Mouse (Mus musculus) cerebellum, adult 2 months (tissue): Measurements from ENCODE around the gene Atxn7l3. TPM values are rescaled to one million over a fixed set of nuclear protein-coding genes. Genes with fewer than 3 reads are reported as not detected.
A peak's percentile ranks its signal among the peaks of the same experiment; 100 is the strongest.
"Not testable (repeated sequence)": the region's sequence is repeated elsewhere in the genome, so short reads cannot be mapped to it uniquely, and the experiment has no call there.

ENCODE experiments used
- DNase-seq, 2 experiments: peaks; one replicate each; pipeline ENCODE4 v3.0.0; 2021
- H3K27ac ChIP-seq: fragments of 200-500 bp; 2 replicates; pipeline ENCODE4 v1.5.1; 2012; ENCODE audit warnings: low read length, control low read depth, inconsistent platforms; ENCODE audit not compliant: insufficient read depth
- H3K27me3 ChIP-seq: fragments of 200-500 bp; 2 replicates; pipeline ENCODE4 v1.6.1; 2012; ENCODE audit warnings: inconsistent platforms, mild to moderate bottlenecking, low read length, moderate library complexity; ENCODE audit not compliant: control insufficient read depth, insufficient read depth
- H3K4me1 ChIP-seq: fragments of 200-500 bp; 2 replicates; pipeline ENCODE4 v1.6.1; 2011; ENCODE audit warnings: low read length; ENCODE audit not compliant: control insufficient read depth, insufficient read depth
- H3K4me3 ChIP-seq: fragments of 200-500 bp; replicated peaks from 2 replicates; pipeline ENCODE3; 2011; ENCODE audit warnings: mild to moderate bottlenecking, low read depth, low read length, control low read depth; ENCODE audit not compliant: insufficient read depth
- CTCF ChIP-seq: fragments of 200-500 bp; IDR thresholded peaks from 2 replicates; pipeline ENCODE4 v1.5.1; 2011; ENCODE audit warnings: low read depth, mild to moderate bottlenecking, control low read depth, low read length, moderate library complexity, borderline replicate concordance; ENCODE audit not compliant: insufficient read depth
- POLR2A ChIP-seq: fragments of 200-500 bp; IDR thresholded peaks from 2 replicates; pipeline ENCODE4 v1.6.1; 2011; ENCODE audit warnings: low read length, control low read depth, borderline replicate concordance; ENCODE audit not compliant: insufficient read depth
- WGBS: fragments of 180-500 bp; shearing (Covaris S2); methylation state at CpG from one replicate; pipeline ENCODE4 v1.1.7; 2018; 5-methylcytosine and 5-hydroxymethylcytosine counted together
- polyA plus RNA-seq: library from polyadenylated mRNA; depleted of rRNA; stranded (reverse); fragments of >200 nt; gene quantifications from 2 replicates; pipeline ENCODE4 v1.2.3, GENCODE M21; 2012

Gene Atxn7l3
- polyA plus RNA-seq, 1 experiment, result 101 TPM

- Histone ChIP-seq H3K27ac (no peak overlapping the region), H3K4me3 (no peak overlapping the region), H3K4me1 (0 out of 2 replicates have a peak, but pooled peaks cover 1% of the 10 kb centered on the region), H3K27me3 (no peaks in the 10 kb centered on the region)
- no peak for DNase-seq
- WGBS, result 56% methylated on average over 6 of the region's 6 CpGs
- TF ChIP-seq CTCF (no peak), POLR2A (no peak)
These were observed 6.8 kb downstream of the Atxn7l3 start for GRCm38 (mm10) chr11:102289511-102290100.

GRCm38 (mm10) chr11:102288913-102289312, 7.5 kb downstream of the Atxn7l3 start:
- WGBS, result 60% methylated on average over 2 of the region's 2 CpGs
- H3K27me3 ChIP-seq, result no peaks in the 10 kb centered on the region
- no peak overlapping the region for H3K27ac ChIP-seq
- TF ChIP-seq POLR2A (no peak), CTCF (no peak)
- H3K4me3 ChIP-seq, result no peak overlapping the region
- no peaks in the 10 kb centered on the region for H3K4me1 ChIP-seq
- no peak for DNase-seq

DNA sequence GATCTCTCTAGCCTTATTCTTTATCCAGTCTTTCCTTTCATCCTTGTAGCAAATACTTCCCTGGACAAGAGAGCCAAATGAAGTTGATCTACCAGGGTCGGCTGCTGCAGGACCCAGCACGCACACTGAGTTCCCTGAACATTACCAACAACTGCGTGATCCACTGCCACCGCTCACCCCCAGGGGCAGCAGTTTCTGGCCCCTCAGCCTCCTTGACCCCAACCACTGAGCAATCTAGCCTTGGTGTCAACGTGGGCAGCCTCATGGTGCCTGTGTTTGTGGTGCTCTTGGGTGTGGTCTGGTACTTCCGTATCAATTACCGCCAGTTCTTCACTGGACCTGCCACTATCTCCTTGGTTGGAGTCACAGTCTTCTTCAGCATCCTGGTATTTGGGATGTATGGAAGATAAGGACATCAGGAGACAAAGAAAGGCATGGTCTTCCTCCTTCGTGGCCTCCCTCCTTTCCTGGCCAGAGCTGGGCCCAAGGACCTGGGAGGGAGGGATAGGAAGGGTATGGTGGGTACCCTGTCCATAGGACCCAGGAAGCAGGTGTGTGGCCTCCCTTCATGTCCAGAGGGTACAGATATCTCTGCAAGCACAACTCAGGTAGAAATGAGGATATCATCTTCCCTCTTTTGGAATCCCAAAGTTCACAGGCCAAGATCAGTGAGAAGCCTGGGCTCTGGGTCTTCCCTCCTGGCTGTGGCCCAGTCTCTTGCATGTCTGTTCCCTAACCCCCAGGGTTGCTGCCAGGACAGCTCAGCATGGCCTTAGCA, 8.2 kb downstream of the Atxn7l3 start:
- DNase-seq, result no peak
- H3K4me1 ChIP-seq, result no peaks in the 10 kb centered on the region
- no peaks in the 10 kb centered on the region for H3K27me3 ChIP-seq
- no peak for TF ChIP-seq POLR2A
- TF ChIP-seq CTCF, result no peak
- no peak overlapping the region for H3K27ac ChIP-seq
- H3K4me3 ChIP-seq, result no peak overlapping the region
- WGBS, result 78% methylated on average over 8 of the region's 8 CpGs

GRCm38 (mm10) chr11:102287485-102287884, 8.9 kb downstream of the Atxn7l3 start:
- Histone ChIP-seq H3K27ac (no peak overlapping the region), H3K4me1 (no peaks in the 10 kb centered on the region), H3K27me3 (no peaks in the 10 kb centered on the region), H3K4me3 (no peak overlapping the region)
- no peak for TF ChIP-seq CTCF
- TF ChIP-seq POLR2A, result no peak
- DNase-seq, result no peak
- 85% methylated on average over 8 of the region's 8 CpGs for WGBS

GRCm38 (mm10) chr11:102285095-102285834, 11.2 kb downstream of the Atxn7l3 start:
- TF ChIP-seq POLR2A, result no peak
- no peak for TF ChIP-seq CTCF
- H3K4me3 ChIP-seq, result peak overlapping the region; percentile 97
- H3K4me1 ChIP-seq, result no peaks in the 10 kb centered on the region
- no peaks in the 10 kb centered on the region for H3K27me3 ChIP-seq
- WGBS, result 4% methylated on average over 31 of the region's 31 CpGs
- H3K27ac ChIP-seq, result peak overlapping the region; percentile 91
- DNase-seq, result no peak

DNA sequence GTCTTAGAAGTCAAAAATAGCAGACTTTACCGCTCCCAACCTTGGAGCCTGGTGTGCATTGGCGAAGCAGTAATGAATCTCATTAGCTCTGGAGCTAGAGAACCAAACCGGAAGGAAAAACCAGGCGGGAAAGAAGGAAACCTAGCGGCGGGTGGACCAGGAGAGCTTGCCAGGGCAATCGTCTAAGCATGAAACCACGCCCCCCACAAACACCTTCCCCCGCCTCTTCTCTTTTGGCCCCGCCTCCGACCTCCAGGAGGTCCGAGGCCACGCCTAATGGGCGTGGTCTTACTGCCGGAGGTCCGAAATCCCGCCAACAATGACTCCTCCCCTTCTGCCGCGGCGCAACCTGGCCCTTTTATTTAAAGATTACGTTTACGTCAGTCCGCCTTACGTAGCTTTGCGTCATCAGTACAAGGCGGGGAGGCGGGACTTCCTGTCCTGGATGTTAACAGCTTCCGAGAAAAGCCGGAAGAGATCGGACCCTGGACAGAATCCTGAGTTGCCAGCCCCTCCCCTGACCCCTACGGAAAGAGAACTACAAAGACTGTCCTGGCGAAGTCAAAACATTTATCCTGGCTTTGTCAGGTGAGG, 11.8 kb downstream of the Atxn7l3 start, which contains the start of gene Tmub2:
Gene Tmub2 (plus strand): TSS at position 431 of the 594 bp plus-strand sequence.
- peak within 1 kb of the TSS; percentile 91 for H3K27ac ChIP-seq
- peak; percentile 96 for DNase-seq
- no peaks in the 10 kb centered on the region for H3K27me3 ChIP-seq
- WGBS, result under 1% methylated on average over 32 of the region's 32 CpGs
- peak within 1 kb of the TSS; percentile 97 for H3K4me3 ChIP-seq
- TF ChIP-seq CTCF, result no peak
- H3K4me1 ChIP-seq, result no peaks in the 10 kb centered on the region

GRCm38 (mm10) chr11:102283922-102284321, 12.5 kb downstream of the Atxn7l3 start:
- 84% methylated on average over 6 of the region's 6 CpGs for WGBS
- peak overlapping the region; percentile 97 for H3K4me3 ChIP-seq

GRCm38 (mm10) chr11:102280267-102280666, 16.2 kb downstream of the Atxn7l3 start:
- not testable (repeated sequence) for H3K4me1 ChIP-seq, H3K4me3 ChIP-seq, H3K27ac ChIP-seq, DNase-seq, H3K27me3 ChIP-seq
- WGBS, result 66% methylated on average over 6 of the region's 6 CpGs

More at GRCm38 (mm10) chr11:102283922-102284321, 12.5 kb downstream of the Atxn7l3 start:
- no peak for DNase-seq
- no peak for TF ChIP-seq POLR2A
- TF ChIP-seq CTCF, result no peak
- no peaks in the 10 kb centered on the region for H3K27me3 ChIP-seq
- H3K4me1 ChIP-seq, result no peaks in the 10 kb centered on the region
- H3K27ac ChIP-seq, result no peak overlapping the region
